Mouse (Mus musculus) thymus, adult 2 months (tissue): ENCODE results near the gene Rasa2.

Experiments
- CTCF ChIP-seq: fragments of 200-500 bp; IDR thresholded peaks from 2 replicates; pipeline ENCODE4 v1.5.1; 2012; ENCODE audit warnings: mild to moderate bottlenecking, control low read depth, low read length, moderate library complexity, borderline replicate concordance; ENCODE audit not compliant: control insufficient read depth, poor library complexity, insufficient read depth; ENCODE audit errors: extremely low read depth
- POLR2A ChIP-seq: fragments of 200-500 bp; IDR thresholded peaks from 2 replicates; pipeline ENCODE4 v1.6.1; 2012; ENCODE audit warnings: mild to moderate bottlenecking, low read length, control low read depth, moderate library complexity; ENCODE audit not compliant: control insufficient read depth, poor library complexity, insufficient read depth; ENCODE audit errors: extremely low read depth

- TF ChIP-seq POLR2A (no peak), CTCF (peak; percentile 68; the same call in 1 of the 2 replicates)
These were observed 37.2 kb upstream of the Rasa2 start for GRCm38 (mm10) chr9:96668628-96669027.
